Mouse (Mus musculus): ENCODE results near the gene Dpagt1. TPM values are rescaled to one million over a fixed set of nuclear protein-coding genes. Genes with fewer than 3 reads are reported as not detected.

Gene Dpagt1
- 7.8 TPM for polyA plus RNA-seq (2014; fragmentation: Illumina TruSeq; extraction: RNeasy Lipid Tissue Mini Kit (QIAGEN cat#74804); ENCODE audit: low replicate concordance)

GRCm38 (mm10) chr9:44325768-44326370 lies at the start of gene Dpagt1:
TSS of gene Dpagt1 (plus strand) at chr9:44326019.

DNA sequence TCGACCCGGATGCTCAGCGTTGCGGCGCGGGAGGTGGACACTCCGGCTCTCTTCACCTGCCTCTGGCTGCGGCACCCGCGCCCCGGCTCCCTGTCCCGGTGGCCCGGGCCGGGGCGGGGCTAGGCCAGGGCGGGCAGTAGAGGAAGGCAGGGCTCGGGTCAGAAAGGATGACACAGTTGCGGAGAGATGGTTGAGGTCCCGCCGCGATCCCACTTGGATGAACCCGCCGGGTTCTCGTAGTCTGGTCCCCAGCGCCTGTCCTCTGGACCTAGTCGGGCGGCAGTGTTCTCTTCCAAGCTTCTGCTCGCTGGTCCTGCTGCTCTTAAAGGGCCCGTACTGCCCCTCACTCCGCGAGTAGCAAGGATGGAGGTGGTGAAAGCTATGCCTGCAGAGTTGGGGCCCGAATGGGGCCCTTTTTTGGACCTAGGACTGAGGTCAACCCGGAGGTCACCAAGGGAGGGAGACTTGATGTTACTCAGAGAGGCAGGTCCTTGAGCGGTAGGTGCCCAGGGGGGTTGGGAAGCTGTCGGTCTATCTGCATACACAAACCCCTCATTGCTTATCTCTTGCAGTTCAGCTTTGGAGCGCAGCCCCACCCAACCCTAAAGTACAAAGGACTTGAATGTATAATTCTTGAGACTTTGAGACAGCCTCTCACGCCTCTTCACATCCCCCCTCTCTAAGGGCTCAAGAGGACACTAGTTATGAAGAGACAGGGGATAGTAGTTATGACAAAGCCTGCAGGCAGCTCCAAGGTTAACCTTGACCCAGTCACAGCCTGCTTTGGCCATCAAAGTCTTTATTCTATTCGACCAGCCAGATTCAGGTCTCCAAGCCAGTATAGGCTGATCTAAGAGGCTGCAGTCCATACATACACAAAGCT lies 37.5 kb upstream of the Dpagt1 start, which contains the start of gene Abcg4:
Gene Abcg4 (minus strand): TSS at position 540 of the 883 bp plus-strand sequence.

GRCm38 (mm10) chr9:44305466-44306079 lies 20.2 kb upstream of the Dpagt1 start, which contains the start of gene Hinfp:
TSS of gene Hinfp (minus strand) at chr9:44305671.

GRCm38 (mm10) chr9:44319887-44320798 lies 5.7 kb upstream of the Dpagt1 start, which contains the start of gene C2cd2l:
TSS of gene C2cd2l (minus strand) at chr9:44320285.

DNA sequence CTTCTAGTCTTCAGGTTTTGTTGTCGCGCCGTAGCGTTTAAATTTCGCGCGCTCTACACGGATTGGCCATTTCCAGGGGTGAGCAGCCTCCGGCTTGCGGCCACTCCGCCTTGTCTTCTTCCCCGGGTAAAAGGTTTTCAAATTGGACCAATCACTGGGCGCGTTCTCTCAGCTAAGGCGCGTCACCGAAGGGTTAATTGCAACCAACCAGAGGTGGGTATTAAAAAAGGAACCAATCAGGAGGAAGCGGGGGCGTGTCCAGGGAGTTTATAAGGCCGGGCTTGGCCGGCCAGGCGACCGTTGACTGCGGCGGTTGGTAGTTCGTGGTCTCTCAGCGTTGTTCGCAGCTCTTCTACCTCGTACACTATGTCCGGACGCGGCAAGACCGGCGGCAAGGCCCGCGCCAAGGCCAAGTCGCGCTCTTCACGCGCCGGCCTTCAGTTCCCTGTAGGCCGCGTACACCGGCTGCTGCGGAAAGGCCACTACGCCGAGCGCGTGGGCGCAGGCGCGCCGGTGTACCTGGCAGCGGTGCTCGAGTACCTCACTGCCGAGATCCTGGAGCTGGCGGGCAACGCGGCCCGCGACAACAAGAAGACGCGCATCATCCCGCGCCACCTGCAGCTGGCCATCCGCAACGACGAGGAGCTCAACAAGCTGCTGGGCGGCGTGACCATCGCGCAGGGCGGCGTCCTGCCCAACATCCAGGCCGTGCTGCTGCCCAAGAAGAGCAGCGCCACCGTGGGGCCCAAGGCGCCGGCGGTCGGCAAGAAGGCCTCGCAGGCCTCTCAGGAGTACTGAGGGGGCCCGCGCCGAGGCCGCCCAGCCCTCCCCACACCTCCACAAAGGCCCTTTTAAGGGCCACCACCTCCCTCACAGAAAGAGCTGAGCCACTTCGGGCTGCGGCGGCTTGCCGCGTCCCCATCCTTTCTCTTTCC lies 8.8 kb downstream of the Dpagt1 start, which contains the start of gene H2afx:
Gene H2afx (plus strand): TSS at position 299 of the 935 bp plus-strand sequence.

GRCm38 (mm10) chr9:44343781-44344421 lies 18.1 kb downstream of the Dpagt1 start, which contains the start of gene Hmbs:
TSS of gene Hmbs (minus strand) at chr9:44344228.

DNA sequence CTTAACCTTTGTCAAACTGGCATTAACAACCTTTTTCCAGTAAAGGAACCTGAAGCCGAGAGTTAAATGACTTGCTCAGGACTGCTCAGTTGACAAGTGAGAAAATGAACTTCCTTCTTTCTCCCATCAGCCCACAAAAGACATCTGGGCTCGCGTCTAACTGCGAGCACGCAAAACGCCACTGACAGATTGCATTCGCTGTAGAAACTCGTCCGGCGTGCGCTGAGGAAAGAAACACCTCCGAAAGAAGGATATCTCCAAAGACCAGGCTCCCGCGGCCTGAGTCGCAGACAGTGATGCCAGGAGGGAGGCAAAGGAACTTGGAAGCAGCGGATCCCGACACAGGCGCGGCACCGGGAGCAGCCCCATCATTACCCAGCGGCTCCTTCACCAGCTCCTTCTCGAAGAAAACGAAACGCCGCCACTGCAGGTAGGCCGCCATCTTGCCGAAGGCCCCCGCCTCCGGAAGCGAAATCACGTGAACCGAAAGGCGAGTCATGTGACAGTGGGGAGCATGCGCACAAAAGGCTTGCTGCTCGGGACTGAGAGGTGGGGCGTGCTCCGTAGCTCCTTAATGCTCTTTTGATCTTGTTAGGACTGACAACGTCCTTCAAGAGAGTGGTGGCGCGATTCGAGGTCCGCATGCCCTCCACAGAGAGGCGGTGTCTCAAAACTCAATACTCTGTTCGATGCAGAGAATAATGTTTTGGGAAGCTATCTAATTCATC lies 35.5 kb downstream of the Dpagt1 start, which contains the start of gene Vps11:
Gene Vps11 (minus strand): TSS at position 481 of the 728 bp plus-strand sequence.

DNA sequence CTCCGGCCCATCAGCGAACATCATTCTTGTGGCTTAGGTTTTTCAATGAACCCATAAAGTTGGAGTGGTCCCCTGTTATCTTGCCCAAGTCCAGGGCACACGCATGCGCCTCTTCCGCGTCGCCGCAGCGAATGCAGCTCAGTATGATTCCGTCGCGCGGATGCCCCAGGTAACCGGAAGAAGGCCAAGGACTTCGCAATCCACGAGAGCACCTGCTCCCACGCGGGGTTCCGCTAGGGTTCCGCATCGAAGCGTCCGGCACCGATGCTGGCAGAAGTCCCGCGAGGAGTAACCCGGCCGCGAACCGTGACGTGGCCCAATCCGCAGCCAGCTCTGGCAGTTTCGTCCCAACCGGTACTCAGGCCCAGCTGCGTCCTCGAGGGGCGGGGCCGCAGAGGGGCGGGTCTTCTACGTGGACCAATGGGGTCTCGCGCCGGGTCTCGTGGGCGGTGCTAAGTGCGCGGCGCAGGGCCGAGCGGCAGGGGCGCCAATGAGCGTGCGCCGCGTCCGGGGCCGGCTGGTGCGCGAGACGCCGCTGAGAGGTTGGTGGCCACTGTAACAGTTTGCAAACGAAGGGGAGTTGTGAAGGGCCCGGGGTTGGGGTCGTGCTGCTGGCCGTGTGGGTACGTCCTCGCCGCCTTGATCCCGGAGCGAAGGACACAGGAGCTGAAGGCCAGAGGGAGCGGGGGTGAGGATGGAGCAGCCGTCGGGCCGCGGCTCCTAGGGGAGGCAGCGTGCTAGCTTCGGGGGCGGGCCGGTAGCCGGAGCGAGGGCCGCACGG lies 53.4 kb downstream of the Dpagt1 start, which contains the start of gene Hyou1:
Gene Hyou1 (plus strand): TSS at position 437 of the 781 bp plus-strand sequence.

Other genes with a start within 250 kb of the Dpagt1 start
- gene Mfrp, start 224.3 kb upstream of the Dpagt1 start, polyA plus RNA-seq (2014; fragmentation: Illumina TruSeq; extraction: RNeasy Lipid Tissue Mini Kit (QIAGEN cat#74804); ENCODE audit: low replicate concordance), result not detected
- gene C1qtnf5, start 218.8 kb upstream of the Dpagt1 start, polyA plus RNA-seq (2014; fragmentation: Illumina TruSeq; extraction: RNeasy Lipid Tissue Mini Kit (QIAGEN cat#74804); ENCODE audit: low replicate concordance), result not detected
- not detected for gene Gm49380, start 212.5 kb upstream of the Dpagt1 start, polyA plus RNA-seq (2014; fragmentation: Illumina TruSeq; extraction: RNeasy Lipid Tissue Mini Kit (QIAGEN cat#74804); ENCODE audit: low replicate concordance)
- 0.45 TPM for gene Rnf26, start 212.5 kb upstream of the Dpagt1 start, polyA plus RNA-seq (2014; fragmentation: Illumina TruSeq; extraction: RNeasy Lipid Tissue Mini Kit (QIAGEN cat#74804); ENCODE audit: low replicate concordance)
- gene Mcam, start 191.6 kb upstream of the Dpagt1 start, polyA plus RNA-seq (2014; fragmentation: Illumina TruSeq; extraction: RNeasy Lipid Tissue Mini Kit (QIAGEN cat#74804); ENCODE audit: low replicate concordance), result 3.6 TPM
- 39.1 TPM for gene Cbl, start 92.0 kb upstream of the Dpagt1 start, polyA plus RNA-seq (2014; fragmentation: Illumina TruSeq; extraction: RNeasy Lipid Tissue Mini Kit (QIAGEN cat#74804); ENCODE audit: low replicate concordance)
- gene Ccdc153, start 85.3 kb upstream of the Dpagt1 start, polyA plus RNA-seq (2014; fragmentation: Illumina TruSeq; extraction: RNeasy Lipid Tissue Mini Kit (QIAGEN cat#74804); ENCODE audit: low replicate concordance), result not detected
- 2.2 TPM for gene Pdzd3, start 74.5 kb upstream of the Dpagt1 start, polyA plus RNA-seq (2014; fragmentation: Illumina TruSeq; extraction: RNeasy Lipid Tissue Mini Kit (QIAGEN cat#74804); ENCODE audit: low replicate concordance)
- not detected for gene Nlrx1, start 57.4 kb upstream of the Dpagt1 start, polyA plus RNA-seq (2014; fragmentation: Illumina TruSeq; extraction: RNeasy Lipid Tissue Mini Kit (QIAGEN cat#74804); ENCODE audit: low replicate concordance)
- gene Abcg4, start 37.4 kb upstream of the Dpagt1 start, polyA plus RNA-seq (2014; fragmentation: Illumina TruSeq; extraction: RNeasy Lipid Tissue Mini Kit (QIAGEN cat#74804); ENCODE audit: low replicate concordance), result not detected
- 18.5 TPM for gene Hinfp, start 20.3 kb upstream of the Dpagt1 start, polyA plus RNA-seq (2014; fragmentation: Illumina TruSeq; extraction: RNeasy Lipid Tissue Mini Kit (QIAGEN cat#74804); ENCODE audit: low replicate concordance)
- 6.6 TPM for gene C2cd2l, start 5.7 kb upstream of the Dpagt1 start, polyA plus RNA-seq (2014; fragmentation: Illumina TruSeq; extraction: RNeasy Lipid Tissue Mini Kit (QIAGEN cat#74804); ENCODE audit: low replicate concordance)
- gene H2afx, start 8.7 kb downstream of the Dpagt1 start, polyA plus RNA-seq (2014; fragmentation: Illumina TruSeq; extraction: RNeasy Lipid Tissue Mini Kit (QIAGEN cat#74804); ENCODE audit: low replicate concordance), result 4.3 TPM
- gene Hmbs, start 18.2 kb downstream of the Dpagt1 start, polyA plus RNA-seq (2014; fragmentation: Illumina TruSeq; extraction: RNeasy Lipid Tissue Mini Kit (QIAGEN cat#74804); ENCODE audit: low replicate concordance), result 18.0 TPM
- 4.8 TPM for gene Vps11, start 35.7 kb downstream of the Dpagt1 start, polyA plus RNA-seq (2014; fragmentation: Illumina TruSeq; extraction: RNeasy Lipid Tissue Mini Kit (QIAGEN cat#74804); ENCODE audit: low replicate concordance)
- gene Hyou1, start 53.5 kb downstream of the Dpagt1 start, polyA plus RNA-seq (2014; fragmentation: Illumina TruSeq; extraction: RNeasy Lipid Tissue Mini Kit (QIAGEN cat#74804); ENCODE audit: low replicate concordance), result 7.2 TPM
- 21.7 TPM for gene Slc37a4, start 70.8 kb downstream of the Dpagt1 start, polyA plus RNA-seq (2014; fragmentation: Illumina TruSeq; extraction: RNeasy Lipid Tissue Mini Kit (QIAGEN cat#74804); ENCODE audit: low replicate concordance)
- gene Rps25, start 81.1 kb downstream of the Dpagt1 start, polyA plus RNA-seq (2014; fragmentation: Illumina TruSeq; extraction: RNeasy Lipid Tissue Mini Kit (QIAGEN cat#74804); ENCODE audit: low replicate concordance), result 316 TPM
- 40.2 TPM for gene Trappc4, start 81.6 kb downstream of the Dpagt1 start, polyA plus RNA-seq (2014; fragmentation: Illumina TruSeq; extraction: RNeasy Lipid Tissue Mini Kit (QIAGEN cat#74804); ENCODE audit: low replicate concordance)
- 16.5 TPM for gene Ccdc84, start 92.5 kb downstream of the Dpagt1 start, polyA plus RNA-seq (2014; fragmentation: Illumina TruSeq; extraction: RNeasy Lipid Tissue Mini Kit (QIAGEN cat#74804); ENCODE audit: low replicate concordance)
- not detected for gene Foxr1, start 115.1 kb downstream of the Dpagt1 start, polyA plus RNA-seq (2014; fragmentation: Illumina TruSeq; extraction: RNeasy Lipid Tissue Mini Kit (QIAGEN cat#74804); ENCODE audit: low replicate concordance)
- not detected for gene Upk2, start 129.0 kb downstream of the Dpagt1 start, polyA plus RNA-seq (2014; fragmentation: Illumina TruSeq; extraction: RNeasy Lipid Tissue Mini Kit (QIAGEN cat#74804); ENCODE audit: low replicate concordance)
- gene Bcl9l, start 156.8 kb downstream of the Dpagt1 start, polyA plus RNA-seq (2014; fragmentation: Illumina TruSeq; extraction: RNeasy Lipid Tissue Mini Kit (QIAGEN cat#74804); ENCODE audit: low replicate concordance), result 0.89 TPM
- gene Cxcr5, start 235.9 kb downstream of the Dpagt1 start, polyA plus RNA-seq (2014; fragmentation: Illumina TruSeq; extraction: RNeasy Lipid Tissue Mini Kit (QIAGEN cat#74804); ENCODE audit: low replicate concordance), result 0.37 TPM